Mouse (Mus musculus) stomach, embryonic 14.5 days (tissue): Measurements from ENCODE around the gene Gm20741. TPM values are rescaled to one million over a fixed set of nuclear protein-coding genes. Genes with fewer than 3 reads are reported as not detected.

Experiments
- ATAC-seq: fragments of 200-750 bp; cut with Nextera tagmentation; 2 replicates; pipeline ENCODE4 v1.8.0; 2017; ENCODE audit warnings: low read depth, moderate TSS enrichment; ENCODE audit not compliant: insufficient number of reproducible peaks, insufficient read depth, low FRiP score
- H3K27ac ChIP-seq: fragments of 300-500 bp; sonication (generic); 2 replicates; pipeline ENCODE4 v1.5.1; 2014; ENCODE audit warnings: mild to moderate bottlenecking, low read length, moderate library complexity, mixed read lengths
- H3K27me3 ChIP-seq: fragments of 300-500 bp; sonication (generic); 2 replicates; pipeline ENCODE4 v1.6.1; 2014; ENCODE audit warnings: low read length, control low read depth, mixed read lengths; ENCODE audit not compliant: control insufficient read depth, insufficient read depth
- H3K36me3 ChIP-seq: fragments of 300-500 bp; sonication (generic); 2 replicates; pipeline ENCODE4 v1.6.1; 2014; ENCODE audit warnings: mild to moderate bottlenecking, control low read depth, low read length, moderate library complexity, mixed read lengths; ENCODE audit not compliant: control insufficient read depth, insufficient read depth
- H3K4me1 ChIP-seq: fragments of 300-500 bp; sonication (generic); 2 replicates; pipeline ENCODE4 v1.6.1; 2014; ENCODE audit warnings: low read length, control low read depth, mixed read lengths; ENCODE audit not compliant: control insufficient read depth, insufficient read depth
- H3K4me2 ChIP-seq: fragments of 300-500 bp; sonication (generic); replicated peaks from 2 replicates; pipeline ENCODE4 v1.6.1; 2014; ENCODE audit warnings: low read depth, low read length, control low read depth
- H3K4me3 ChIP-seq: fragments of 300-500 bp; sonication (generic); 2 replicates; pipeline ENCODE4 v1.5.1; 2014; ENCODE audit warnings: low read depth, low read length, control low read depth
- H3K9ac ChIP-seq: fragments of 300-500 bp; sonication (generic); replicated peaks from 2 replicates; pipeline ENCODE4 v1.6.1; 2014; ENCODE audit warnings: low read depth, mild to moderate bottlenecking, control low read depth, low read length, moderate library complexity, mixed read lengths
- H3K9me3 ChIP-seq: fragments of 300-500 bp; sonication (generic); 2 replicates; pipeline ENCODE4 v1.6.1; 2016; ENCODE audit warnings: low read depth, low read length, control low read depth; ENCODE audit not compliant: control insufficient read depth
- WGBS: fragments of 180-500 bp; shearing (Covaris S2); extraction: QIAGEN DNeasy Blood & Tissue Kit; methylation state at CpG from one replicate; pipeline ENCODE4 v1.1.7; 2014; 5-methylcytosine and 5-hydroxymethylcytosine counted together
- polyA plus RNA-seq: library from polyadenylated mRNA; unstranded; fragments of >200 nt; fragmentation: Nextera tagmentation; extraction: Ambion mirVana; gene quantifications from 2 replicates; pipeline ENCODE4 v1.2.1, GENCODE M21; 2014

Gm20741 gene
- polyA plus RNA-seq = not detected in 2 replicates

DNA sequence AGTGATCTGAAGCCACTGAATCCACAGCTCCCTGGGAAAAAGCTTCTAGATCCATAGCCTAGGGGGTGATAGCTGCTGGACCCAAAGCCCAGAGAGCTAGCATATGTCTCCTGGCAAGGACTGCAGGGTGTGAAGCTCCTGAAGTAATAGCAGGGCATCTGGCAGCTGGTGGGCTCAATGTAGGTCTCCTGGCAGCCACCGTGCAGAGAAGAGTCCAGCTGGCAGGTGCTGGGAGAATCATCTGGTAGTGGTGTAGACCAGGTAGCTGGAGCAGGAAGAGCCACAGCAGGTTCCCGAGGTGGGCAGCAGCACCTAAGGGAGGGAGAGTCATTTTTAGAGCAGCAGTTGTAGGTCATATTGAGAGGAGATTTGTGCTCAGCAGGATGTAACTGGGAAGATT lies at the start of gene Gm20741:
Gene Gm20741 (minus strand): TSS at position 394 of the 400 bp plus-strand sequence.
- WGBS = 70% methylated on average over 2 of the region's 2 CpGs
- no peak for ATAC-seq

DNA sequence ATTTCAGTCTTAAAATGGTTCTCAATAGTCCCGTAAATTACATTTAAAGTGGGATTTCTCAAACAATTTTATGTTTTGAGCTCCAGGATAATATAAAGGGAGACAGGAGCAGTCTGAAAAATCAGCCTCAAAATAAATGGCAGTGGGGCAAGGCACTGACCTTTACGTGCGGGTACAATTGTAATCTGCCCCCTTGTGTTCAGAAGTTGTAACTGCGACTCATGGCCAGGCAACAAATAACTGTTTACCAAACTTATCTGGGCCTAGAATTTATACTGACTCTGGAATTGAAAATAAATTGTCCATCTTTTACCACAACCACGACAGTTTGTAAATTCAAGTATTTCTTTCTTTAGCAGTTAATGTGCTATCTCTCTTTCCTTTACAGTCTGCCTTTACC lies 39.4 kb upstream of the Gm20741 start:
- ATAC-seq = no peak
- Histone ChIP-seq H3K27me3 (no peaks in the 10 kb centered on the region), H3K36me3 (no peaks in the 10 kb centered on the region), H3K9me3 (no peaks in the 10 kb centered on the region), H3K4me1 (no peaks in the 10 kb centered on the region), H3K27ac (no peak overlapping the region), H3K9ac (no peak overlapping the region), H3K4me3 (no peak overlapping the region), H3K4me2 (no peak overlapping the region)
- WGBS = 11% methylated on average over 5 of the region's 5 CpGs

More for the DNA sequence above, at the start of gene Gm20741:
- H3K27me3 ChIP-seq = no peaks in the 10 kb centered on the region
- no peak within 1 kb of the TSS for H3K4me2 ChIP-seq
- H3K9me3 ChIP-seq = no peaks in the 10 kb centered on the region
- no peak within 1 kb of the TSS for H3K9ac ChIP-seq
- H3K36me3 ChIP-seq = no peaks in the 10 kb centered on the region
- no peaks in the 10 kb centered on the region for H3K4me1 ChIP-seq
- H3K4me3 ChIP-seq = no peak within 1 kb of the TSS
- H3K27ac ChIP-seq = no peak within 1 kb of the TSS

DNA sequence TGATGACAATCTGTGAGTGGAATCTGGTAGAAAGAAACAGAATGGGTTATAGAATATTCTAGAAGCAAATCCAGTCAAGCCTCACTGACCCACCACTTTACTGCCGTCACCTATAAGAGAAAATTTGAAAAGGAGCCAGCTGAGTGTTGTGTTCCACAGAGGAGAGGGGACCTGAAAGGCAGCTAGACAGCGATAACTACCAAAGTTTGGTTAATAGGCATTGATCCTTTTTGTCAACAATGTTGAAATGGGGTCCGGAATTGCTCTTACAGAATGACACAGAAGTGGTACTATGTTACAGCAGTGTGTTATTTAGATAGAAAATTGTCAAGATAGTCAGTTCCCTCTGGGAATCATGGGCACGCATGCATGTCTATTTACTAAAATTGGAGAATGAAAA lies 36.5 kb upstream of the Gm20741 start:
- Histone ChIP-seq H3K9ac (no peak overlapping the region), H3K4me2 (no peak overlapping the region), H3K4me3 (no peak overlapping the region), H3K36me3 (no peaks in the 10 kb centered on the region), H3K4me1 (no peaks in the 10 kb centered on the region), H3K9me3 (no peaks in the 10 kb centered on the region), H3K27me3 (no peaks in the 10 kb centered on the region), H3K27ac (no peak overlapping the region)
- WGBS = 79% methylated on average over 4 of the region's 4 CpGs
- no peak for ATAC-seq

DNA sequence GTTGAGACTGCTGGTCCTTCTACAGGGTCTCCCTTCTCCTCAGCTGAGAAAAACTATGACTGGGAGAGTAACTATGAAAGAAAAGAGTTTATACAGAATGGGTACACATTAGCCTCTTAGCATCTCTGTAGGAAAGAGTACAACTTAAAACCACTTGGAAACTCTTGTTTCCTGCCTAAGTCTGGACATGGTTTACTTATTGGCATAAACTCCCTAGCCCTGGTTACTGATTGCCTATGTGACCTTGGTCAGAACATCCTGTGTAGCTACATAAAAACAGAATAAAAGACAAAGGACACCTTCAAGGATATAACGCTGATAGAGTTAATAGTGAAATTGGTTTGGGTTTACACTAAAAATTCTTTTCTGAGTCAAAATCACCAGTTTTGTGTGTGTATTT lies 35.3 kb upstream of the Gm20741 start:
- Histone ChIP-seq H3K4me2 (no peak overlapping the region), H3K27ac (no peak overlapping the region), H3K9me3 (no peaks in the 10 kb centered on the region), H3K4me1 (no peaks in the 10 kb centered on the region), H3K36me3 (no peaks in the 10 kb centered on the region), H3K9ac (no peak overlapping the region), H3K27me3 (no peaks in the 10 kb centered on the region), H3K4me3 (no peak overlapping the region)
- no peak for ATAC-seq
- 97% methylated on average over 1 of the region's 1 CpGs for WGBS

DNA sequence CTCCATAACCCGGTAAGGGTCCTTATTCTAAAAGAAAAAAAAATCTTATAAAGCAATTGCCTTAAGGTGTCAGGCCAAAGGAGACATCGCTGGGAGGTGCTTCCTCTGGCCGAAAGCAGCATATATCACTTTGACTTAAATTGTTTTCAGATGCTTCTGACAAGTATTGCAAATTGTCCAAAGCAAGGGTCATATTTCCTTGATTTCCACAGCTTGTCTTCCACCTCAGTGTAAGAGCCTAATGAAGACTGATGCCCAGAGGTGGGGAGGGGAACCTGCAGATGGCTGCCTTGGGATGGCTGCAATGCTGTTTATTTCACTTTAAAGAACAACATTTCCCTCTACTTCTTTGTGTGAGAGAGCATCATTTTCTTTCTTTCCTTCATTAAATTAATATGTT lies 15.0 kb upstream of the Gm20741 start:
- no peak overlapping the region for H3K4me2 ChIP-seq
- no peak overlapping the region for H3K27ac ChIP-seq
- 58% methylated on average over 3 of the region's 3 CpGs for WGBS
- no peaks in the 10 kb centered on the region for H3K27me3 ChIP-seq
- no peaks in the 10 kb centered on the region for H3K9me3 ChIP-seq
- ATAC-seq = no peak
- H3K4me1 ChIP-seq = no peaks in the 10 kb centered on the region
- no peak overlapping the region for H3K4me3 ChIP-seq
- H3K36me3 ChIP-seq = no peaks in the 10 kb centered on the region
- no peak overlapping the region for H3K9ac ChIP-seq

GRCm38 (mm10) chr16:88826095-88826652 lies 14.2 kb upstream of the Gm20741 start, which contains the start of gene Krtap14:
Krtap14 (minus strand) TSS chr16:88826145.
- Histone ChIP-seq H3K27me3 (no peaks in the 10 kb centered on the region), H3K27ac (no peak within 1 kb of the TSS), H3K4me1 (no peaks in the 10 kb centered on the region), H3K4me3 (no peak within 1 kb of the TSS), H3K4me2 (no peak within 1 kb of the TSS), H3K9me3 (no peaks in the 10 kb centered on the region), H3K36me3 (no peaks in the 10 kb centered on the region), H3K9ac (no peak within 1 kb of the TSS)
- 87% methylated on average over 9 of the region's 9 CpGs for WGBS
- ATAC-seq = no peak

GRCm38 (mm10) chr16:88823736-88824135 lies 11.7 kb upstream of the Gm20741 start:
- no peak overlapping the region for H3K4me3 ChIP-seq
- WGBS = 86% methylated on average over 3 of the region's 3 CpGs
- no peaks in the 10 kb centered on the region for H3K36me3 ChIP-seq
- H3K27ac ChIP-seq = no peak overlapping the region
- H3K4me1 ChIP-seq = no peaks in the 10 kb centered on the region
- ATAC-seq = no peak
- no peak overlapping the region for H3K9ac ChIP-seq
- no peaks in the 10 kb centered on the region for H3K9me3 ChIP-seq
- no peaks in the 10 kb centered on the region for H3K27me3 ChIP-seq
- H3K4me2 ChIP-seq = no peak overlapping the region

- Histone ChIP-seq H3K4me1 (no peaks in the 10 kb centered on the region), H3K36me3 (no peaks in the 10 kb centered on the region), H3K4me2 (no peak within 1 kb of the TSS), H3K4me3 (no peak within 1 kb of the TSS), H3K27me3 (no peaks in the 10 kb centered on the region), H3K27ac (no peak within 1 kb of the TSS), H3K9me3 (no peaks in the 10 kb centered on the region), H3K9ac (no peak within 1 kb of the TSS)
- ATAC-seq = no peak
- WGBS = 85% methylated on average over 3 of the region's 3 CpGs
These were observed 8.0 kb upstream of the Gm20741 start, which contains the start of gene Krtap15 for GRCm38 (mm10) chr16:88820066-88820465. Krtap15 (plus strand) TSS chr16:88820215.

DNA sequence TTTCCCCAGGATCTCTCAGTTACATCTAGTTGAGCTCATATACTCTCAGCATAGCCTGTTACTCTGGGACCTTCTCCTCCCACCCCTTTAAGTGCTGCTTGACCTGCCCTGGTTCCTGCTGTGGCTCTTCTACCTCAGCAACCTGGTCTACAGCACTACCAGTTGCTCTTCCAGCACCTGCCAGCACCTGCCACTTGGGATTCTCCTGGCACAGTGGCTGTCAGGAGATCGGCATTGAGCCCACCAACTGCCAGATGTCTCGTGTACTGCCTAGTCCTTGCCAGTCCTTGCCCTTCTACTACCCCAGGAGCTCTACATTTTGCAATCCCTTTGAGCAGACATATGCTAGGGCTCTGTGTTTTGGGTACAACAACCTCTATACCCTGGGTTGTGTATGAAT lies 25.2 kb downstream of the Gm20741 start:
- no peak overlapping the region for H3K9ac ChIP-seq
- H3K9me3 ChIP-seq = no peaks in the 10 kb centered on the region
- no peak overlapping the region for H3K4me3 ChIP-seq
- WGBS = 80% methylated on average over 2 of the region's 2 CpGs
- no peaks in the 10 kb centered on the region for H3K4me1 ChIP-seq
- no peak overlapping the region for H3K4me2 ChIP-seq
- no peaks in the 10 kb centered on the region for H3K36me3 ChIP-seq
- H3K27ac ChIP-seq = no peak overlapping the region
- no peaks in the 10 kb centered on the region for H3K27me3 ChIP-seq
- no peak for ATAC-seq
